Mouse (Mus musculus): ENCODE measurements around the gene Btrc. TPM values are rescaled to one million over a fixed set of nuclear protein-coding genes. Genes with fewer than 3 reads are reported as not detected.

The Btrc gene
- polyA plus RNA-seq, 1 experiment from 2014 or later, result 36.2 TPM

DNA sequence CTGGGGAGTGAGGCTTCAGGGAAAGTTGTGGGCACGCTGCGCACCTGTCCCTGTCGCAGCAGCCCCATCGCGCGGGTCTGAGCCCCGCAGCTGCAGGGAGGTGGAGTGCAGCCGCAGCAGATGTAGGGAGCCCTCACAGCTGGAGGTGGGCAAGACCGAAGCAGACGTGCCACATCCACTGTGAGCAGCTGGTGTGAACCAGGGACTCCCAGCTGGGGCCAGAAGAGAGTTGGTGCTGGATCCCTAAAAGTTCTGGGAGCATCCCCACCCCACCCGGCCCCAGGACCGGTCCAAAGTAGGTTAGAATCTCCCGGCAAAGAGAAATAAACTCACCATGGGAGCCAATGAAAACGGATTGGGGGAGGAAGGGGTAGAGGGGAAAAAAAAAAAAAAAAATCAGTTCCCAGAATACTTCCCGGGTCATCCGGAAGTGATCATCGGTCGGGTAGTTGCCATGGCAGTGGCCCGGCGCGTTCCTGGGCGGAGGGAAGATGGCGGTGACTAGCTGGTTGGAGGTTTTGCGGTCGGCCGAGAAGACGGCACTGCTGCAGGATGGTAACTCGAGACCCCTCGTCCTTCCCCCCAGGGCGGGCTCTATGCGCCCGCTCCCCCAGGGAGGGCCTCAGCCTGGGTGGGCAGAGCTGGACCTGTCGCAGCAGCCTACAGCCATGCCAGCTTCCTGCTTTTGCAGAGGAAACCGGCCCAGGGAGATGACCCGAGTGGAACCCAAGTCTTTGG is 196.8 kb downstream of the Btrc start, which contains the start of the genes Poll and Gm17018:
Gene Poll, minus strand, starts transcription at position 379 of the 738 bp plus-strand sequence.
Gene Gm17018, plus strand, starts transcription at position 463 of the 738 bp plus-strand sequence.
- Histone ChIP-seq H3K4me1 (replicated peaks; ENCODE audit: control insufficient read depth, insufficient read depth, low read length) (peaks cover 9% of the 10 kb centered on the region), H3K4me2 (ENCODE audit: low read depth, low read length) (peak within 1 kb of the TSS; percentile 97), H3K9me3 (ENCODE audit: control insufficient read depth, low read length) (no peaks in the 10 kb centered on the region), H3K36me3 (ENCODE audit: control insufficient read depth, insufficient read depth, low read length) (peaks cover 2% of the 10 kb centered on the region; the same call in 1 of the 2 replicates), H3K27me3 (ENCODE audit: control insufficient read depth, insufficient read depth, low read depth, low read length) (no peaks in the 10 kb centered on the region), H3K4me3 (ENCODE audit: low read length) (peak within 1 kb of the TSS; percentile 85), H3K9ac (ENCODE audit: low read length) (peak within 1 kb of the TSS; percentile 94), H3K27ac (ENCODE audit: low read length) (peak within 1 kb of the TSS; percentile 60)
- peak; percentile 89 for ATAC-seq (ENCODE audit: low read depth)
- under 1% methylated on average over 35 of the region's 35 CpGs for WGBS

DNA sequence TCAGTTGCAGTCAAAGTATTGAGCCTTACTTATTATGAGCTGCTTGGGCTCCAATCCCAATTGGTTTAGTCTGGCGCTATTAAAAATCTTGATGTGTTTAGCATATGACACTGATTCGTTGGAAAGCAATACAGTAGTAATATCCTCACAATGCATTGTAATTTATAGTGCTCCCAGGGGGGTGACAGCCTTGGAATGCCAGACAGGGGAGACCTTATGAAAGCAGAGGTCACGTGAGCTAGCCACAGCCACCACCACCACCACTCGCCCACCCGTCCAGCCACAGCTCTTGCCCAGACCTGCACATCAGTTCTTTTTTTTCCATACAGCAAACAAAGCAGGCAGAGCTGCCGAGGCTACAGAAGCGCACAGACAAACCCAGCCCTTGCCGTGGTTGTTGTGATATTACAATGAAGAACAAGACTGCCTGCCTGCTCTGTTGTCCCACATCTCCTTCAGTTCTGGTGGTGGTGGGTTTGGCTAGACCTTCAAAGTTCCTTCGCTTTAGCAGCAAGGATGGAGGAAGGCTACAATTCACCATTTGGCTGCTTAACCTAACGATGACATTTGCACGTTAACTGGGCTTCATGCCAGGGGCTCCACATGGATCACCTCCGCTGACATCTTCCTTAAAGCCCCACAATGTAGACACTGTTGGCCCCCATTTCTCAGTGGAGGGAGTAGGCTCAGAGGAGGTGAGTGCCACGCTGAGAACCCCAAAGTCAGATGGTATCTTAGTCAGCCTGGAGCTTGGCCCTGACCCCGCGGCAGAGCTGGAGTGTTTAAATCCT is 202.6 kb downstream of the Btrc start:
- Histone ChIP-seq H3K36me3 (ENCODE audit: control insufficient read depth, insufficient read depth, low read length) (no peaks in the 10 kb centered on the region), H3K4me2 (ENCODE audit: low read depth, low read length) (no peak overlapping the region), H3K4me3 (ENCODE audit: low read length) (no peak overlapping the region), H3K27me3 (ENCODE audit: control insufficient read depth, insufficient read depth, low read depth, low read length) (no peaks in the 10 kb centered on the region), H3K9ac (ENCODE audit: low read length) (no peak overlapping the region), H3K4me1 (replicated peaks; ENCODE audit: control insufficient read depth, insufficient read depth, low read length) (0 out of 2 replicates have a peak, but pooled peaks cover 4% of the 10 kb centered on the region), H3K27ac (ENCODE audit: low read length) (no peak overlapping the region), H3K9me3 (ENCODE audit: control insufficient read depth, low read length) (no peaks in the 10 kb centered on the region)
- ATAC-seq (ENCODE audit: low read depth), result no peak
- 44% methylated on average over 15 of the region's 15 CpGs for WGBS

GRCm38 (mm10) chr19:45567367-45567766 is 203.8 kb downstream of the Btrc start:
- no peaks in the 10 kb centered on the region for H3K36me3 ChIP-seq (ENCODE audit: control insufficient read depth, insufficient read depth, low read length)

DNA sequence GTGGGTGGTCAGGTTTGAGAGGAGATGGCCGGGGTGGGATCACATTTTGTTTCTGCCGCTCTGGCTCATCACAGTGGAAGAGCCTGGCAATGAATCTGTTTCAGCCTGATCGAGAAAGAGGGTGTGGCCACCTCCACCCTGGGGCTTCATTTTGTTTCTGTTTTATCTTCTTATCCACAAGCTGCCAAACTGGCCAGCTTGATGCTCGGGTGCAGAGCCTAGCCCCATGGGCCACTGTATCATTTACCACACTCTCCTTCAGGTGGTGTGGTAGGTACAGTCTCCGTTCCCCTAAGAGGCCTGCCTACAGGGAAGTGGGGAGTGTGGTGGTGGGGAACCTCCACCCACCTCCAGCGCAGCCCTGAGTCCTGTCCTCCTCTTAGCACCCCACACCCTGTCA is 209.5 kb downstream of the Btrc start:
- H3K27me3 ChIP-seq (ENCODE audit: control insufficient read depth, insufficient read depth, low read depth, low read length), result no peaks in the 10 kb centered on the region
- H3K27ac ChIP-seq (ENCODE audit: low read length), result no peak overlapping the region
- H3K36me3 ChIP-seq (ENCODE audit: control insufficient read depth, insufficient read depth, low read length), result no peaks in the 10 kb centered on the region; the same call in 1 of the 2 replicates
- peaks cover 35% of the 10 kb centered on the region for H3K4me1 ChIP-seq (replicated peaks; ENCODE audit: control insufficient read depth, insufficient read depth, low read length)
- WGBS, result 81% methylated on average over 6 of the region's 6 CpGs
- no peaks in the 10 kb centered on the region for H3K9me3 ChIP-seq (ENCODE audit: control insufficient read depth, low read length)
- H3K9ac ChIP-seq (ENCODE audit: low read length), result no peak overlapping the region
- H3K4me3 ChIP-seq (ENCODE audit: low read length), result no peak overlapping the region
- no peak for ATAC-seq (ENCODE audit: low read depth)
- H3K4me2 ChIP-seq (ENCODE audit: low read depth, low read length), result no peak overlapping the region

More at GRCm38 (mm10) chr19:45567367-45567766, 203.8 kb downstream of the Btrc start:
- H3K27me3 ChIP-seq (ENCODE audit: control insufficient read depth, insufficient read depth, low read depth, low read length), result no peaks in the 10 kb centered on the region
- H3K9me3 ChIP-seq (ENCODE audit: control insufficient read depth, low read length), result no peaks in the 10 kb centered on the region
- no peak overlapping the region for H3K9ac ChIP-seq (ENCODE audit: low read length)
- no peak overlapping the region for H3K27ac ChIP-seq (ENCODE audit: low read length)
- no peak for ATAC-seq (ENCODE audit: low read depth)
- WGBS, result 50% methylated on average over 14 of the region's 14 CpGs
- no peak overlapping the region for H3K4me2 ChIP-seq (ENCODE audit: low read depth, low read length)
- H3K4me1 ChIP-seq (replicated peaks; ENCODE audit: control insufficient read depth, insufficient read depth, low read length), result no peaks in the 10 kb centered on the region
- H3K4me3 ChIP-seq (ENCODE audit: low read length), result no peak overlapping the region

GRCm38 (mm10) chr19:45573861-45574267 is 210.3 kb downstream of the Btrc start:
- H3K9ac ChIP-seq (ENCODE audit: low read length), result no peak overlapping the region
- H3K9me3 ChIP-seq (ENCODE audit: control insufficient read depth, low read length), result no peaks in the 10 kb centered on the region
- H3K36me3 ChIP-seq (ENCODE audit: control insufficient read depth, insufficient read depth, low read length), result peaks cover 5% of the 10 kb centered on the region
- no peak overlapping the region for H3K4me2 ChIP-seq (ENCODE audit: low read depth, low read length)
- H3K27me3 ChIP-seq (ENCODE audit: control insufficient read depth, insufficient read depth, low read depth, low read length), result no peaks in the 10 kb centered on the region
- peaks cover 35% of the 10 kb centered on the region for H3K4me1 ChIP-seq (replicated peaks; ENCODE audit: control insufficient read depth, insufficient read depth, low read length)
- no peak overlapping the region for H3K27ac ChIP-seq (ENCODE audit: low read length)
- ATAC-seq (ENCODE audit: low read depth), result peak; percentile 57; the same call in 1 of the 2 replicates
- no peak overlapping the region for H3K4me3 ChIP-seq (ENCODE audit: low read length)
- 16% methylated on average over 6 of the region's 6 CpGs for WGBS

DNA sequence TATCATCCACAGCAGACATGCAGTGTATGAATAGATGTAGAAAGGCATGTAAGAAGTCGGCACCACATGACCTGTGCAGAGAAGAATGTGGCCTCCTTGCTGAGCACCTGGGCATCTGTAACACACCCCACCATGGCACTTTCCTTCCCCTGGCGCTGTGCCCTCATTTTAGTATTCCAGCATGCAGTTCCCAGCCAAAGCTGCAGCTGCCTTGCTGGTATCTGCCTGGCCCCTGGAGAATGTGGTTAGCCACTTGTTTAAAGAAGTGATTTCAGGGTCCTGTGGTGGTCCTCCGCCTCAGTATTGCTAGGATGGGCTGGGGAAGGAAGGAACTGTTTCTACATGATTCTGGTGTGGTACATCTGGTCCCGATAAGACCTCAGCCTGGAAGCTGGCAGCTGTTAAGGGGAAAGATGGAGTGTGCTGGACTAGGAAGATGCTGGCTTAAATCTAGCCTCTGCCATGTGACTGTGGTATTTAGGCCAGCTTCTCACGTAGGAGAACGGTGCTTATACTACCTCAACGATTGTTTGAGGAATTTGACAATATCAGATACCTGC is 210.9 kb downstream of the Btrc start:
- ATAC-seq (ENCODE audit: low read depth), result no peak
- Histone ChIP-seq H3K4me3 (ENCODE audit: low read length) (no peak overlapping the region), H3K9ac (ENCODE audit: low read length) (no peak overlapping the region), H3K27ac (ENCODE audit: low read length) (peak overlapping the region; percentile 88), H3K27me3 (ENCODE audit: control insufficient read depth, insufficient read depth, low read depth, low read length) (no peaks in the 10 kb centered on the region), H3K36me3 (ENCODE audit: control insufficient read depth, insufficient read depth, low read length) (peaks cover 9% of the 10 kb centered on the region), H3K9me3 (ENCODE audit: control insufficient read depth, low read length) (no peaks in the 10 kb centered on the region), H3K4me2 (ENCODE audit: low read depth, low read length) (no peak overlapping the region), H3K4me1 (replicated peaks; ENCODE audit: control insufficient read depth, insufficient read depth, low read length) (peaks cover 35% of the 10 kb centered on the region)
- WGBS, result 47% methylated on average over 7 of the region's 7 CpGs

DNA sequence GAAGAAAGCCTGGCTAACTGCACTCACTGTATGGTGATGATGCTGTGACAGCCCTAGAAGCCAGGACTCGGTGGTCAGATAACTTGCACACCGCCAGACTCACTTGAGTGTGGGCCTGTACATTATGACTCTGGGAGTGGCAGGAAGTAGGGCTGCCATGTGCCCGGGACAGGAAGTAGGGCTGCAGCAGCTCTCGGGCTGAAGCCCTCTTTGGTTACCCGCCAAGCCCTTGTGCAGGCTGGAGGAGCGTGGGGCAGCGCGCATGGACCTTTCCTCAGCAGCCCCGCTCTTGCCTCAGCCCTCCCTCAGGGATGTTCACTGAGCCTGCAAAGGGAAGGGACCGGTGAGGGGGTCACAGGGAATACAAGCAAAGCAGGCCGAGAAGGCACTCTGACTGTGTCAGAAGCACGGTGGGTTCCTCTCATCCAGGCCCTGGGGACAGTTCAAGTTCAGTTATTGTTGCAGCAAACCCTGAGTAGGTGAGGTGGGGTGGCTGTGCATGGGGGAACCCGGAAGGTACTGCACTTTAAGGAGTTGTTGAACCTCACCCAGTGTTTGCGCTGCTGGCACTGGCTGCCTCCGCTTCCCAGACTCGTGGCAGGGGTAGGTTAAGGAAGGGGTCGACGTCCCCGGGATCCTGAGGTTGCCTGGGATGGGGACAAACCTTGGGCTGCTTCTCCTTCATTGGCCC is 211.6 kb downstream of the Btrc start:
- peaks cover 35% of the 10 kb centered on the region for H3K4me1 ChIP-seq (replicated peaks; ENCODE audit: control insufficient read depth, insufficient read depth, low read length)
- peak overlapping the region; percentile 13; the same call in 1 of the 2 replicates for H3K4me2 ChIP-seq (ENCODE audit: low read depth, low read length)
- WGBS, result 12% methylated on average over 19 of the region's 19 CpGs
- no peak overlapping the region for H3K4me3 ChIP-seq (ENCODE audit: low read length)
- H3K36me3 ChIP-seq (ENCODE audit: control insufficient read depth, insufficient read depth, low read length), result peaks cover 9% of the 10 kb centered on the region
- H3K9me3 ChIP-seq (ENCODE audit: control insufficient read depth, low read length), result no peaks in the 10 kb centered on the region
- H3K9ac ChIP-seq (ENCODE audit: low read length), result no peak overlapping the region; the same call in 1 of the 2 replicates
- no peaks in the 10 kb centered on the region for H3K27me3 ChIP-seq (ENCODE audit: control insufficient read depth, insufficient read depth, low read depth, low read length)
- ATAC-seq (ENCODE audit: low read depth), result peak; percentile 56
- H3K27ac ChIP-seq (ENCODE audit: low read length), result peak overlapping the region; percentile 88

DNA sequence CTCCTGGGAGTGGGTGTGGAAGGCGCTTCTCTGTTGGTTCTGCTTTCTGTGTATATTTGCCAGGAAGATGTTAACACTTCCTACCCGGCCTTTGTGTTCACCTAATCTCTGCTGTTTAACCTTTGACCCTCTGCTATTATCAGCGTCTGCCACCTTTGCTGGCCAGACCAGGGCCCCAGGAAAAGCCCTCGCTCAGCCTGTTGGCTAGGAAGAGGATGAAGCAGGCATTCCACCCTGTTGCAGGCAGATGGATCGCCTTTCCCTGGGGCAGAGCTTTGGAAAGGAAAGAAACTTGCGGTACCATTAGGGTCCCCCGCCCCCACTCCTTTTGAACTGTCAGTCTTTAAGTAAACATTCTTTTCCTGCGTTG is 212.1 kb downstream of the Btrc start:
- ATAC-seq (ENCODE audit: low read depth), result peak; percentile 62
- Histone ChIP-seq H3K27me3 (ENCODE audit: control insufficient read depth, insufficient read depth, low read depth, low read length) (no peaks in the 10 kb centered on the region), H3K36me3 (ENCODE audit: control insufficient read depth, insufficient read depth, low read length) (peaks cover 9% of the 10 kb centered on the region), H3K4me3 (ENCODE audit: low read length) (no peak overlapping the region), H3K4me2 (ENCODE audit: low read depth, low read length) (peak overlapping the region; percentile 13; the same call in 1 of the 2 replicates), H3K9me3 (ENCODE audit: control insufficient read depth, low read length) (no peaks in the 10 kb centered on the region), H3K27ac (ENCODE audit: low read length) (peak overlapping the region; percentile 88), H3K4me1 (replicated peaks; ENCODE audit: control insufficient read depth, insufficient read depth, low read length) (peaks cover 35% of the 10 kb centered on the region), H3K9ac (ENCODE audit: low read length) (no peak overlapping the region)
- WGBS, result 5% methylated on average over 8 of the region's 8 CpGs

Data from lung, embryonic 16.5 days (tissue).